Mouse (Mus musculus): ENCODE data around the gene Aldh3b1. TPM values are rescaled to one million over a fixed set of nuclear protein-coding genes. Genes with fewer than 3 reads are reported as not detected.
A peak's percentile ranks its signal among the peaks of the same experiment; 100 is the strongest.

Aldh3b1 gene
- polyA plus RNA-seq, 1 experiment from 2014 or later: 2.1 TPM

DNA sequence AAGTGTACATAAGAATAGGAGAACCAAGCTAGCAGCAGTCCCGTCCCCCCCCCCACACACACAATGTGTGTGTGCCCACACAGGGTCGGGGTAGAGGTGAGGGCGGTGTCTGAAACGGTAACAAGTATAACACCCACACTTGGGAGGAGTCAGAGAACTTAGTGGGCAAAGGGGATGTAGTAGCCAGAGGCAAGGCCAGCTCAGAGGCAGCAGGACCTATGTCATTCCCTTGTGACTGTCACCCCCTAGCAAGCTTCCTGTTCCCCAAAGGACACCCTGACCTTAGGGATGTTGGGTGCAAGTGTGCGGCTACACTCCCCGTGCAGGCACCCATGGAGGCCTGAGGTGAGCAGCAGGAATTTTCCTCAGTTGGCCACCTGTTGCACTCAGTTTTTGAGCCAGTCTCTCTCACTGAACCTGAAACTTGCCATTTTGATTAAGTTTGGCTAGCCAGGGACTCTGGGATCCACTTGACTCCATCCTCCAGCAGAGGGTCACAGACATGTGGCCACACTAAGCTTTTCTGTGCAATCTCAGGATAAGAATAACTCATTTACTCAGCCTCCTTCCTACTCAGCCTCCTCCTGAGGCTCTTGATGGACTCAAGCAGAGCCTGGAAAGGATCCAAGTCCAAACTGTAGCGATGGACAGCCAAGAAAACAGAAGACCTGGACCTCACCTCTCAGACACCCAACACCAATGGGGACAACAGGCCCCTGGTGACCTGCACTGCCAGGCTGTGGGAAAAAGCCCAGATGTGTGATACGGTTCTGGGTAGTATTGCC is 21.5 kb downstream of the Aldh3b1 start:
- H3K4me3 ChIP-seq (ENCODE audit: low read depth, low read length): no peak overlapping the region
- H3K27me3 ChIP-seq (ENCODE audit: control insufficient read depth, insufficient read depth, low read length): no peaks in the 10 kb centered on the region
- WGBS: 79% methylated on average over 8 of the region's 8 CpGs
- no peak overlapping the region for H3K27ac ChIP-seq (ENCODE audit: low read depth, low read length)
- H3K9ac ChIP-seq (replicated peaks; ENCODE audit: low read depth, low read length): no peak overlapping the region
- no peak overlapping the region; the same call in 1 of the 2 replicates for H3K4me2 ChIP-seq (ENCODE audit: low read depth, low read length)
- no peaks in the 10 kb centered on the region for H3K9me3 ChIP-seq (ENCODE audit: control insufficient read depth, low read length)
- H3K4me1 ChIP-seq (ENCODE audit: control insufficient read depth, insufficient read depth, low read length): peaks cover 9% of the 10 kb centered on the region
- peaks cover 13% of the 10 kb centered on the region; the same call in 1 of the 2 replicates for H3K36me3 ChIP-seq (ENCODE audit: control insufficient read depth, insufficient read depth, low read length)
- ATAC-seq (ENCODE audit: low read depth): no peak

DNA sequence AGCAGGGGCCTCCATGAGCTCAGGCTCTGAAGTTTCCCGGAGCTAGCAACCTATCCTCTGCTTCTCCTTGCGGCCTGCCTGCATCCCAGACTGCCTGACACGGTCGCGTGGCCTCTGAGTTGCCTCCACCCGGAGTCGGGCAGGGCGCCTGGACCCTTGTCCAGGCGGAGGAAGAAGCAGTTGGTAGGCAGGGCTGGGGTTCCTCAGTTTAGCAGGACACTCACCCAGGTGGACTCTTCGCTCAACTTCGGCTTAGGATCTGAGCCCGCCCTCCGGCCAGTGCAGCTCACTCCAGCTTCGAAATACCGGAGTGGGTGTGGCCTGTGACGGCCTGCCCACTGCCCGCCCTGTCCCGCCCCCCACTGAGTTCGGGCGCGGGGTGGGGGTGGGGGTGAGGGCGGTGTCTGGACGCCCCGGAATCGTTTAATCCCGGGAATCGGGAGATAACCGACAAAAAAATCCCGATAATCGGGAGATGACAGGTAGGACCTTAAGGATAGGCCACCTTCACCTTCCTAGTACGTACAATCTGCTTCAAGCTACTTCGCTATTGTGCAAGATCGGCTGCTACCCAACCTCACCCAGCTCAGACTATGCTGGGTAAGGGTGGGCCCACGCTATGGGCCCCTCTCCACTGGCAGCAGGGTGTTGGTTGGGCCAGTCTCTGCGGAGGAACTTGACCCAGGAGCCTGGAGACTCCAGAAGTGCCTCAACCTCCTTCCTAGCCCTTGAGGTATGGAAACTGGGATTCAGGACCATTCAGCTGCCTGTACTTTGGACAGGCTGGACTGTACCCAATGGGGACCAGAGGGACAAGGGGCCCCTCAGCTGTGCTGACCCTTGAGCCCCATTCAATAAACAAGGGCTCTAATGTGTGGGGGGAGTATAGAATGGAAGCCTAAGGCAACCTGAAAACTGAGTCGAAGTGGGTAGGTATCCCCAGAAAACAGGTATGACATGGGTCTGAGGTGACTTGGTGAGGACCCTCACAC is 22.5 kb downstream of the Aldh3b1 start, which contains the start of gene Tcirg1:
Gene Tcirg1 (minus strand): TSS at position 339 of the 992 bp plus-strand sequence.
- Histone ChIP-seq H3K36me3 (ENCODE audit: control insufficient read depth, insufficient read depth, low read length) (peaks cover 13% of the 10 kb centered on the region; the same call in 1 of the 2 replicates), H3K4me2 (ENCODE audit: low read depth, low read length) (peak within 1 kb of the TSS; percentile 60), H3K9ac (replicated peaks; ENCODE audit: low read depth, low read length) (peak within 1 kb of the TSS; percentile 51), H3K4me3 (ENCODE audit: low read depth, low read length) (peak within 1 kb of the TSS; percentile 36), H3K27ac (ENCODE audit: low read depth, low read length) (no peak within 1 kb of the TSS; the same call in 1 of the 2 replicates), H3K9me3 (ENCODE audit: control insufficient read depth, low read length) (no peaks in the 10 kb centered on the region), H3K4me1 (ENCODE audit: control insufficient read depth, insufficient read depth, low read length) (peaks cover 8% of the 10 kb centered on the region), H3K27me3 (ENCODE audit: control insufficient read depth, insufficient read depth, low read length) (no peaks in the 10 kb centered on the region)
- 7% methylated on average over 36 of the region's 36 CpGs for WGBS
- peak; percentile 54; the same call in 1 of the 2 replicates for ATAC-seq (ENCODE audit: low read depth)

DNA sequence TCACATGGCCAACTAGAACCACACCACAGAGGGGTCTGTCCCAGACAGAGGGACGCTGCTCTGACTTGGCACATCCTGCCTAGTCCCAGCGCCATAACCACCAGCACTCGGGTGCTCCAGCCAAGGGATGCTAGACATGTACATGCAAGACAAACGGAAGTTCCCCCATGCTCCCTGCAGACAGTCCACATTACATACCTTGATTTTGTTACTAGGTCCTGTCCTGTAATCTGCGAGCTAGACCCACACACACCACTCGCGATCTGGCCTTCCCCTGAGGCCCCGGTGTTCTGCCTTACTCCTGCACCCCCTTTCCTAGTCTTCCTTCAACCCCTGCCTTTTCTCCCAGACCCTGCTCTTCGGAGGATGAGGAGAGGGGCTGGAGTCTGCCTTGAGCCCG is 23.3 kb downstream of the Aldh3b1 start:
- Histone ChIP-seq H3K9me3 (ENCODE audit: control insufficient read depth, low read length) (no peaks in the 10 kb centered on the region), H3K36me3 (ENCODE audit: control insufficient read depth, insufficient read depth, low read length) (peaks cover 13% of the 10 kb centered on the region; the same call in 1 of the 2 replicates), H3K27ac (ENCODE audit: low read depth, low read length) (no peak overlapping the region), H3K27me3 (ENCODE audit: control insufficient read depth, insufficient read depth, low read length) (no peaks in the 10 kb centered on the region), H3K9ac (replicated peaks; ENCODE audit: low read depth, low read length) (no peak overlapping the region; the same call in 1 of the 2 replicates), H3K4me3 (ENCODE audit: low read depth, low read length) (peak overlapping the region; percentile 36), H3K4me2 (ENCODE audit: low read depth, low read length) (peak overlapping the region; percentile 60), H3K4me1 (ENCODE audit: control insufficient read depth, insufficient read depth, low read length) (peaks cover 5% of the 10 kb centered on the region; the same call in 1 of the 2 replicates)
- ATAC-seq (ENCODE audit: low read depth): peak; percentile 16; the same call in 1 of the 2 replicates
- 52% methylated on average over 10 of the region's 10 CpGs for WGBS

DNA sequence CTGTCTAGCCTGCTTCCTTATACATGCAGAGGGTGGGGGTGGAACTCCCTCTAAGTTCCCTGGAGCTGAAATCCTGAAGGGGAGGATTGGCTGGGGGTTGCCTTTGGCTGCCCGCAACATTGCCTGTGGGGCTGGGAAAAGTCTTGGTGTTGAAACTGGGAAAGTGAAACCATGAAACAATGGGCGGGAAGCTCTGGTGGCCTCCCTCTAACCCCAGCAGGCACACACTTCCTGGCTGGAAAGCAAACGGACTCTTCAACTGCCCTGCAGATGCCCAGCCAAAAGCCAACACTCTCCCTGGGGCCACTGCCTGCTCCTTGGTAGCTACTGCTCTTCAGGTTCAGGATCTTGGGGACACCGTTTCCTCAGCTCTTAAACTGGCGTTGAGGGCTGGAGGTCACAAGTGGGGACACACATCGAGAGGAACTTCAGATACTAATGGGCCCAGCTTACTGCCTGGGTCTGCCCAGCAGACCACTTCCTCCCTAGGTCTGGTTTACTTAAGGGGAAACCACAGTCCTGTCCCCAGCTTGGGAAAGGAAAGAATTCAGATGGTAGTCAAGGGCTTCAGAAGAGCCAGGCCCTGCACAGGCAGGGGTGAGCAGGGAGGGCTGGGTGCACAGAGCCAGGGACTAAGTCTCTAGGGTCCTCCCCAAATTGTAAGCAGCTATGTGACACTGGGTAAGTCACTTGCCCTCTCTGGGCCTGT is 24.2 kb downstream of the Aldh3b1 start:
- peaks cover 13% of the 10 kb centered on the region; the same call in 1 of the 2 replicates for H3K36me3 ChIP-seq (ENCODE audit: control insufficient read depth, insufficient read depth, low read length)
- no peak for ATAC-seq (ENCODE audit: low read depth)
- H3K4me3 ChIP-seq (ENCODE audit: low read depth, low read length): no peak overlapping the region
- peaks cover 5% of the 10 kb centered on the region; the same call in 1 of the 2 replicates for H3K4me1 ChIP-seq (ENCODE audit: control insufficient read depth, insufficient read depth, low read length)
- 0 out of 2 replicates have a peak overlapping the region, but pooled peaks have one; percentile 12 for H3K27ac ChIP-seq (ENCODE audit: low read depth, low read length)
- H3K27me3 ChIP-seq (ENCODE audit: control insufficient read depth, insufficient read depth, low read length): no peaks in the 10 kb centered on the region
- H3K9ac ChIP-seq (replicated peaks; ENCODE audit: low read depth, low read length): no peak overlapping the region
- H3K9me3 ChIP-seq (ENCODE audit: control insufficient read depth, low read length): no peaks in the 10 kb centered on the region
- peak overlapping the region; percentile 60; the same call in 1 of the 2 replicates for H3K4me2 ChIP-seq (ENCODE audit: low read depth, low read length)
- 63% methylated on average over 6 of the region's 6 CpGs for WGBS

DNA sequence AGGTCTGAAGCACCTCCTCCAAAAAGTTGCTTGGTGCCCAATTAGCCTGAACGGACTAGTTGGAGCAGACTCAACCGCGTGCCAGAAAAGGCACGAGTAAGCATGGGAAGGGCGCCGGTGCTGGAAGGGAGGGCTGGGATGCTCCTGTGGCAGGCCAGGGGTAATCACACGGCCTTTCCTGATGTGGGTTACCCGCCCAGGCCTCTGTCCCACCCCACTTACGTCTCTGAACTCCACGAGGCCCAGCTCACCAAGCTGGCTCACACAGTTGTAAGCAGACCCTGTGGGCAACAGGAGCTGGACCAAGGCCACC is 25.3 kb downstream of the Aldh3b1 start:
- H3K36me3 ChIP-seq (ENCODE audit: control insufficient read depth, insufficient read depth, low read length): peaks cover 5% of the 10 kb centered on the region; the same call in 1 of the 2 replicates
- H3K4me1 ChIP-seq (ENCODE audit: control insufficient read depth, insufficient read depth, low read length): peaks cover 5% of the 10 kb centered on the region; the same call in 1 of the 2 replicates
- no peaks in the 10 kb centered on the region for H3K27me3 ChIP-seq (ENCODE audit: control insufficient read depth, insufficient read depth, low read length)
- no peaks in the 10 kb centered on the region for H3K9me3 ChIP-seq (ENCODE audit: control insufficient read depth, low read length)
- no peak overlapping the region for H3K4me2 ChIP-seq (ENCODE audit: low read depth, low read length)
- H3K9ac ChIP-seq (replicated peaks; ENCODE audit: low read depth, low read length): no peak overlapping the region
- WGBS: 70% methylated on average over 10 of the region's 10 CpGs
- H3K4me3 ChIP-seq (ENCODE audit: low read depth, low read length): no peak overlapping the region
- H3K27ac ChIP-seq (ENCODE audit: low read depth, low read length): no peak overlapping the region
- no peak for ATAC-seq (ENCODE audit: low read depth)

DNA sequence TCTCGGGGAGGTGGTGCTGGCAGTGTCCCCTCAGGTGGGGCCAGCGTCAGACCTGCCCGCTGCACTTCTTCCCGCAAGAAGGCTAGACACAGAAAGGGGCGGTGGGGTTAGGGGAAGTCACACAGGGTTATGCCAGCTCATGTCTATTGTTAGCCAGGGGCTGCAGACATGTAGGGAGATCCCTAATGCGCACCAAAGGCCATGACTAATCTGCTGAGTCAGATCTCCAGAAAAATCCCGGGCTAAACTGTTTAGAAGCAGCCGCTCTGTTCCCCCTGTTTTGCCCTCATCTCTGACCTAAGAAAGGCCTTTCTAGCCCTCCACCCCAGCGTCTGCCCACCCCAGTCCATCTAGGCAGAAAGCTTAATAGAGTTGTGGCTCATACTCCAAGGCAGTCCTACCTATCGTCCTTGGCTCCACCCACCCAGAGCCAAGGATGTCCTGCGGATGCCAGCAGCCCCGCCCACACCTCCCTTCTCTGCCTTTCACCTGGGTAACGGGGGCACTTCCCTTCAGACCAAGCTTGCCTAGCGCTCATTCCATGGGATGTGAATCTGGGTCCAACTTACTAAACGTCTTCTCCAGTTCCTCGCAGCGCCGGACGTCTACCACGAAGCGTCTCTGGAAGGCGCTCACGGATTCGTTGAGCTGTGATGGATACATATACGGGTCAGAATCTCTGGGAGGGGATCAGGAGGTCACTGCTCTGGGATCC is 25.8 kb downstream of the Aldh3b1 start:
- no peak for ATAC-seq (ENCODE audit: low read depth)
- H3K9ac ChIP-seq (replicated peaks; ENCODE audit: low read depth, low read length): no peak overlapping the region
- peaks cover 2% of the 10 kb centered on the region; the same call in 1 of the 2 replicates for H3K36me3 ChIP-seq (ENCODE audit: control insufficient read depth, insufficient read depth, low read length)
- H3K4me1 ChIP-seq (ENCODE audit: control insufficient read depth, insufficient read depth, low read length): peaks cover 5% of the 10 kb centered on the region; the same call in 1 of the 2 replicates
- H3K27ac ChIP-seq (ENCODE audit: low read depth, low read length): no peak overlapping the region
- 64% methylated on average over 25 of the region's 25 CpGs for WGBS
- H3K27me3 ChIP-seq (ENCODE audit: control insufficient read depth, insufficient read depth, low read length): no peaks in the 10 kb centered on the region
- no peak overlapping the region for H3K4me2 ChIP-seq (ENCODE audit: low read depth, low read length)
- no peaks in the 10 kb centered on the region for H3K9me3 ChIP-seq (ENCODE audit: control insufficient read depth, low read length)
- H3K4me3 ChIP-seq (ENCODE audit: low read depth, low read length): no peak overlapping the region

DNA sequence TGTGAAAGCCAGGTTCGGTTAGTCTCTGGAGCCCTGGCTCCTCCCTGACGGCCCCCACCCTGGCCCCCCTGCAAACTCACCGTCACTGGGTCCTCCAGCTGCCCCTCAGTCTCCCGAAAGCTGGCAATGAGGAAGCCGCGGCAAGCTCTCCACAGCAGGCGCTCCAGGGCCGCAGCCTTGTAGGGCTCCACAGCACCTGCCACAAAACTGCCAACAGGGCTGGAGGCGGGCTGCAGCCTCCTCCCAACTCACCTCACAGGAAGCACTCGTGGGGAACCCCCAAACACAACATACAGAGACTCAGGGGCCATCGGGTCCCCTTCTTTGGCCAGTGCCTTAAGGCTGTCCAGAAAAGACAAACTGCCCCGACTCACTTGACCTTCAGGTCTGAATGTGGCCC is 26.6 kb downstream of the Aldh3b1 start:
- Histone ChIP-seq H3K4me1 (ENCODE audit: control insufficient read depth, insufficient read depth, low read length) (peaks cover 5% of the 10 kb centered on the region; the same call in 1 of the 2 replicates), H3K9me3 (ENCODE audit: control insufficient read depth, low read length) (no peaks in the 10 kb centered on the region), H3K27ac (ENCODE audit: low read depth, low read length) (no peak overlapping the region), H3K9ac (replicated peaks; ENCODE audit: low read depth, low read length) (no peak overlapping the region), H3K27me3 (ENCODE audit: control insufficient read depth, insufficient read depth, low read length) (no peaks in the 10 kb centered on the region), H3K4me3 (ENCODE audit: low read depth, low read length) (no peak overlapping the region), H3K36me3 (ENCODE audit: control insufficient read depth, insufficient read depth, low read length) (no peaks in the 10 kb centered on the region), H3K4me2 (ENCODE audit: low read depth, low read length) (no peak overlapping the region)
- no peak for ATAC-seq (ENCODE audit: low read depth)
- 87% methylated on average over 12 of the region's 12 CpGs for WGBS

DNA sequence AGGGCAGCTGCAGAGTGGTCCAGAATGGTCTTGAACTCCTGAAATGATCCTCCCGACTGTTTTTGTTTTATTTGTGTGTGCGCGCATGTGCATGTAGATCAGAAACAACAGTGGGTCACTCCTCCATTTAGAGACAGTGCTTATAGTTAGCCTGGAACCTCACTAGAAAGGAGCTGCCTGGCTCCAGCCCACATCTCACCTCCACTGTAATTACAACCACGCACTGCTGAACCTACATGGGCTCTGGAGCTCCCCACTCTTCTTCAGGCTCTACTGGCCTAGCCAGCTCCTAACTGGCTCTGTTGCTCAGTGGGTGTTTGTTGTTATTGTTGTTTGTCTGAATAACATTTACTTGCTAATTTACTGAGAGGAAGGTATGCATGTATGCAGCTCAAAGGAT is 30.0 kb downstream of the Aldh3b1 start:
- 92% methylated on average over 4 of the region's 4 CpGs for WGBS
- H3K4me3 ChIP-seq (ENCODE audit: low read depth, low read length): no peak overlapping the region
- no peaks in the 10 kb centered on the region for H3K9me3 ChIP-seq (ENCODE audit: control insufficient read depth, low read length)
- no peak overlapping the region for H3K4me2 ChIP-seq (ENCODE audit: low read depth, low read length)
- H3K27ac ChIP-seq (ENCODE audit: low read depth, low read length): no peak overlapping the region
- H3K9ac ChIP-seq (replicated peaks; ENCODE audit: low read depth, low read length): no peak overlapping the region
- peaks cover 5% of the 10 kb centered on the region; the same call in 1 of the 2 replicates for H3K36me3 ChIP-seq (ENCODE audit: control insufficient read depth, insufficient read depth, low read length)
- no peaks in the 10 kb centered on the region for H3K27me3 ChIP-seq (ENCODE audit: control insufficient read depth, insufficient read depth, low read length)
- no peak for ATAC-seq (ENCODE audit: low read depth)
- H3K4me1 ChIP-seq (ENCODE audit: control insufficient read depth, insufficient read depth, low read length): peaks cover 5% of the 10 kb centered on the region; the same call in 1 of the 2 replicates

Measured in neural tube, embryonic 14.5 days (tissue).